Mouse (Mus musculus) thymus, postnatal 4 days (tissue): Measurements from ENCODE around the gene Adgrb3.
"Not testable (repeated sequence)": the region's sequence is repeated elsewhere in the genome, so short reads cannot be mapped to it uniquely, and the experiment has no call there.

Experiments used
- DNase-seq: peaks from one replicate; pipeline ENCODE4 v3.0.0; 2021

Gene Adgrb3

GRCm38 (mm10) chr1:25744736-25745135 is 84.8 kb downstream of the Adgrb3 start:
- DNase-seq: no peak

GRCm38 (mm10) chr1:25729844-25730243 is 99.7 kb downstream of the Adgrb3 start:
- no peak for DNase-seq

DNA sequence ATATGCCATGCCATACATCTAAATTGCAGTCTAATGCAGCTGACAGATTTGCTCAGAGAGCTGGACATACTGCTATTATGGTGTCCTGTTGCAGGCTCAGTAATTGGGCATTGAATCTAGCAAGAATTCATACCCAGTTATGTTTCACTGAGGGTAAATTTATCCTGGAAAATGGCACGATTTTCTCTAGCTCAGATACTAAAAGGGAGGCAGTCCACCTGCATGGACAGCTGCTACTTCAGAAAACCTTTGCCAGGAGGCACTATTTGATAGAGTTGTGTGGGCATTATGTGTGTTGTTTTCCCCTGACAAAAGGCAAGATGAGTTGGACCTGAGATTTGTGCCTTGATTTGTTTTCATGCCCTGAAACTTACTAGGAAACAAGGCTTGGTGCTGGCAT is 118.0 kb downstream of the Adgrb3 start:
- no peak for DNase-seq

GRCm38 (mm10) chr1:25706299-25706698 is 123.2 kb downstream of the Adgrb3 start:
- DNase-seq: no peak

DNA sequence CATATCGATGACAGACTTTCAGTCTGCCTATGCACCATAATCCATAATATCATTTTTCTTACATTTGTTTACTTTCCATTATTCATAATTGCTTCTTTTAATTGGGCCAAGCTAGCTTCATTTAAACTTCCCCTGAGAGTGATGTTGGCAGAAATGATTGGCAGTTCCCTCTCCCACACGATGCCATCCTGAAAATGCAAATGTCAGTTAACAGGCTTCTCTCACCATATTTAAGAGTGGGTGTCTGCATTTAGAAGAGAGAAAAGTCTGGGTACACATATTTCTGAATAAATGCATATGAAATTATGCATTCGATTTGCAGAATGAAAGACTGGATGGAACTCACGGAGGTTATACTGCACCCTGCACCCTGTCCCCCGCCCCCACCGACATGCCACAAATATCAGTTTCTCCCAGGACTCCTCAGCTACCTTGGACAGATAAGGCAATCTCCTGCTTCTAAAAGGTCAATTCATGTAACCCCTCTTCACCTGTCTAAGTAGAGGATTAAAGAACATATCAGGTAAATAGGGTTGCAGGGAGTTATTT is 130.7 kb downstream of the Adgrb3 start:
- DNase-seq: no peak

- DNase-seq: no peak
Measured at GRCm38 (mm10) chr1:25697179-25697578, 132.3 kb downstream of the Adgrb3 start.

DNA sequence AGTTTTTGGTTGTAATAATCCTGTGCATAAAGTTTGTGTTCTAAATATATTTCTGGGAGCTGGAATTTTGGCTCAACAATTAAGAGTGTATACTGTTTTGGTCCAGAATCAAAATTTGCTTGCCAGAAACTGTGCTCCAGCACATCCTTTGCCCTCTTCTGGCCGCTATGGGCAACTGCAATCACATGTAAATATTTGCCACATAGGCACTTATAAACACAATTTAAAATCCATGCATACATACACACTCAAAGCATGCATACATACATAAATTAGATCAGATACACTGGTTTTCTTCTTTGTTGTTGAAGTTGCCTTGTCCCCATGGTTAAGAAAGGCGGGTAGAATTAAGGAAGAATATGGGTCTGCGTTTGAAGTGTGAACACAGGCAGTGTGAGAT is 132.7 kb downstream of the Adgrb3 start:
- DNase-seq: no peak

GRCm38 (mm10) chr1:25682118-25682517 is 147.4 kb downstream of the Adgrb3 start:
- no peak for DNase-seq

DNA sequence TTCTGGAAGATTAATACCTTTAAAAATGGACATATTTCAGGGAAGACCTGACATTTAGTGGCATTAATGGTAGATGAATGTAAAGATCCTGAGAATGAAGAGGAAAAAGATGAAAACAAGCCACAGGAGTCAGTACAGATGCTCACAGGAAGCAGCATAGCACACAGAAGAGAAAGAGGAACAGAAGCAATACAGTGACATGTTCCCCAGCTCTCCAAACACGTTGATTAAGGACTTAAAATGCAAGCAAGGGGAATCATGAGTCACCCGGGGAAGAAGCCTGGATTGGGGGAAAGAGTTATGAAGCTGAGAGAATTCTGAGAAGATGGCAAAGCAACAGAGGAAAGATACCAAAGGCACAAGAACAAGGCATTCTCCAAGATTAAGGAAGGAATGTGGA is 149.9 kb downstream of the Adgrb3 start:
- no peak for DNase-seq

- DNase-seq: no peak
Measured at GRCm38 (mm10) chr1:25652717-25653116, 176.8 kb downstream of the Adgrb3 start.

DNA sequence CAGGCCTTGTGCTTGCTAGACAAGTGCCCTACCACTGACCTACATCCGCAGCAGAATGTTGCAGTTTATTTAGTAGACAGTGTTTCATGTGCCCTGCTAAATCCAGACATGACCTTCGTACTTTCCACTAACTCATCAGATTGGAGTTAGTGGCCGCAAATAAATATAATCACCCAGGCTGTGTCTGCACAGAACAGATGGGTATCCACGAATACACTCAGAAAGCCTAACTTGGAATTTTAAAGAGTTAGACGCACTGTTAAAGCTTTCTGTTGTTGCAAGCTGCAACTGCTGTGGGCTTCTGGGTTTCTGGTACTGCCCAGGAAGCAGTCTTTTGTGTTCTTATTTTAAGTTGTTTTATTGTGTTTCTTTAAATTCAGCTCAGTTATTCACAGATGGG is 185.3 kb downstream of the Adgrb3 start:
- DNase-seq: no peak

- DNase-seq: no peak
Measured at GRCm38 (mm10) chr1:25621458-25621857, 208.0 kb downstream of the Adgrb3 start.

GRCm38 (mm10) chr1:25616954-25617353 is 212.6 kb downstream of the Adgrb3 start:
- no peak for DNase-seq

GRCm38 (mm10) chr1:25610776-25611175 is 218.7 kb downstream of the Adgrb3 start:
- not testable (repeated sequence) for DNase-seq

DNA sequence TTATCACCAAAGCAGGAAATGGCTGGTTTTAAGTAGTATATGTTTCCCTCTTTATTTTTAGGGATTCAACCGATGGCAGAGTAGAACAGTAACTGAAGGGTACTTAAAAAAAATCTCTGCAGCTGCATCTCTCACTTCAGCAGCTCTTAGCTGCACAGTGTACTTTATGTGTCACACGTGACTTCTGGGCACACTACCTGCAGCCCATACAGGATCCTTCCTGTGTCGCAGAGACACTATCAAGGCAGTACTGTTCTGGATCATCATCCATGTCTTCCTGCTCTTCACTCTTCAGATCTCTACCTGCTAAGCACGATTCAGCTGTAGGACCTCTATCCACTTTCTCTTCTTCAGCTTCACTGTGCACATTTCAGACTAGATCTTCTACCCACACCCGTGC is 230.6 kb downstream of the Adgrb3 start:
- no peak for DNase-seq

DNA sequence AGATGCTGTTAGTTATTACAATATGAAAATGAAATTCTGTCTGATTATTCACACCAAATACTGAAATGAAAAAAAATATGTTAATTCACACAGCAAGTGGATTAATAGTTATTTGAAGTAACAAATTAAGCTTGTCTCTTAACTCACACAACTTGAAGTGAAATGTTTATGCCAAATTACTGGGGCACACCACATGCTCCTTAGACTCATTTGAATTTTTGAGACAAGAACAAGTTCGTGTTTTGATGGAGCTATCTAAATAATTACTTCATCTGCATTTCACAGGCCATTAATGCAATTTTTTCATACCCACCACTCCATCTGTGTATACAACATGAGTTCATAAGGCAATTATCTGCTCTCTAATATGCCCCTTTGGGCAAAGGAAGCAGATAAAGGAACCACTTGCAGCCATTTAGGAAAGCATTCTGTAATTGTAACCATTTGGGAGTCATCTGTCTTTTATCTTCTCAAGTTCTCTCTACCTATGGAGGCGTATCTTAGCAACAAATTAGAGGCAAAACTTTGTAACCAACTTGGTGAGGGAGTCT is 240.9 kb downstream of the Adgrb3 start:
- DNase-seq: no peak

GRCm38 (mm10) chr1:25581698-25582097 is 247.8 kb downstream of the Adgrb3 start:
- DNase-seq: no peak

GRCm38 (mm10) chr1:25577836-25578235 is 251.7 kb downstream of the Adgrb3 start:
- DNase-seq: no peak

GRCm38 (mm10) chr1:25576598-25576997 is 252.9 kb downstream of the Adgrb3 start:
- no peak for DNase-seq

DNA sequence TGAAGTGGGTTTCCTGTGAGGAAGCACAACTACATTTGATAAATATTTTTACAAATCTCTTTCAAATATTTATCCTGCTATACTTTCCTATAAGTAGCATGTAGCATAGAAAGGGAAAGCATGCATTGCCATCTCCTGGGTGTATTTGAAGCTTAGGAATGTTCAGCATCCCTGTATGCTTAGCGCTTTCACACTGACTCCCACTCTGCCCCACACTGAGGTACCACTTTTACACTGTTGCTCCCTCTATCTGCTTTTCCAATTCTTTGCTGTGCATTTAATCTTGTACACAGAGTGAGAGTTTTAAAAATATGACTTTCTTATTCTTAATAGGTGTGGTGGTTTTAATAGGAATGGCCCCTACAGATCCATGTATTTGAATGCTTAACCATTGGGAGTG is 261.4 kb downstream of the Adgrb3 start:
- no peak for DNase-seq

DNA sequence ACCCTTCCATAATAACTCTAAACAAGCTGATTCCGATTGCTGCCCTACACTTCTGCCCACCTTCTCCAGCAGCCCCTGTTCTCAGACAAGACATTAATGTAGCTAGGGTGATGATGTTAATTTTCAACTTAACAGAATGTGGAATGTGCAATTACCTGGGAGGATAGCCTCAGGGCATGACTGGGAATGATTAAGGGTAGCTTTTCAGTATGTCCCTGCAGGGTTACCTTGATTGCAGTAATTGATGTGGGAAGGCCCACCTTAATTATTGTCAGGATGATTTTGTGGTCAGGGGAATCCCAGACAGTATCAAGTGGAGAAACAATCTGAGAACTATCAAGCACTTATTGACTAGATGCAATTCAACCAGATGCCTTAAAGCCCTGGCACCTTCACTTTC is 283.4 kb downstream of the Adgrb3 start:
- DNase-seq: no peak

DNA sequence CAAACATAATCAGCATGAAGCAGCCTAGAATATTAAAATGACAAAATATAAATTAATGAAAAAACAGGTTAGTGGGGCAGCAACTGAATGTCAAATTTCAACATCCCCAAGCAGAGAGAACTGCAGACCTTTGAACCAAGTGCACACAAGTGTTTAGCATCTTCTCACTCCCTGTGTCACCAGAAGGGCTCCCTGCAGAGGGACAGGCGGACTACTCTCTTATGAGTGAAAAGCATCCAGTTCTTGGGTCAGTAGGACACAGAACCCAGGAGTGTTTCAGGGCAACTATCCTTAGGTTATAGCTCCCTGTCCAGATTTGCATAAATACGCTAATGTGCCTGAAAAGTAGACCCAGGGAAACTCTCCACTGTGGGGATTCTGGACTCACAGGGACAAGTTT is 285.6 kb downstream of the Adgrb3 start:
- no peak for DNase-seq

- no peak for DNase-seq
Measured at GRCm38 (mm10) chr1:25542891-25543290, 286.6 kb downstream of the Adgrb3 start.

GRCm38 (mm10) chr1:25526976-25527375 is 302.5 kb downstream of the Adgrb3 start:
- DNase-seq: no peak

DNA sequence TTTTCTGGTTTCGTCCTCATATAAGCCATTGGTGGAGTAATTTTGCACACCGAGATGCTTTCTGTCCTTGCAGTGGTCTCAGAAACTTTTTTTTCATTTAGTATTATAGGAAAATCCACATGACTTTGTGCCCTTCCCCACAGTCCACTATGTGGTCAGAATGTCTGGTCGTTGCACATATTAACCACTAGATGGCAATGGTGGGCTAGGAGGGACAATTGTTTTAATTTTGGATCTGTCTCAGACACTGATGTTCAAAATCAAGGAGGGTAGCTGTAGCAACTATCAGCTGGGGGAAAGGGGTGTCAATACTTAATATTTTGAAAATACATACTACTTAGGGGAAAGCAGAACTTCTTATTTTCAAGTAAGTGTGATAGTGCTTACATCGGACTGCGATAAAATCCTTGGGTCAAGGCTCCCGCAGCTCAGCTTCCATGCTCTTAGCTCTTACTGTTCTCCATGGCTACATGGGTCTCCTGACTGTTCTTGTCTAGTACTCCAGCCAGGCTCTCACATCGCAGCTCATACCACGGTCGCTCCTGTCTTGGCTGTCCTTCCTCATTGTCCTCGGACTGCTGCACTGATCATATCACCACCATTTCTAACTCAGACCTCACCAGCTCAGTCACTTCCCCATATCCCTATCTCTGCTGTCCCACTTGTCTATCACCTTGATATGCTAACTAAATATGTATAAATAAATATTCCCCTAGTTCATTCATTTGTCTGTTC is 319.0 kb downstream of the Adgrb3 start:
- no peak for DNase-seq
